8 mouse cellular contexts compared by ENCODE assay signal in genomic region chr13:52981441-52982281, GRCm38 (mm10). TPM values are rescaled to one million over a fixed set of nuclear protein-coding genes. Genes with fewer than 3 reads are reported as not detected.
DNase-seq lines count a peak whose midpoint lies in the region; ATAC-seq lines count a peak whose summit lies in the region.

No protein-coding gene starts in this region.

- peak overlapping the region; percentile 95 for H3K4me2 ChIP-seq in hindbrain, embryonic 16.5 days (ENCODE audit: low read length)

- H3K36me3 ChIP-seq in hindbrain, embryonic 16.5 days (ENCODE audit: control insufficient read depth, insufficient read depth, low read length), result no peaks in the 10 kb centered on the region

- WGBS in hindbrain, embryonic 16.5 days, result 1% methylated on average over 51 of the region's 51 CpGs

- ATAC-seq in cerebellum, adult (ENCODE audit: insufficient number of reproducible peaks, low FRiP score, low TSS enrichment), result no peak
- no peak; the same call in 1 of the 2 replicates for ATAC-seq in hindbrain, embryonic 16.5 days
- ATAC-seq in megakaryocyte progenitor cell, adult 5-6 weeks (replicated peaks; ENCODE audit: poor library complexity), result peak; percentile 4; the same call in 1 of the 2 replicates

- H3K27ac ChIP-seq in hindbrain, embryonic 16.5 days (ENCODE audit: low read depth, low read length), result peak overlapping the region; percentile 99

- peak; percentile 39 for DNase-seq in cerebellum, adult 11 months
- peak; percentile 70 for DNase-seq in cerebellum, adult 9-10 months
- DNase-seq in frontal cortex, postnatal 36 days (ENCODE audit: low spot score in 2 of 2), result peak; percentile 52 to 57
- DNase-seq in left cerebral cortex, postnatal 36 days (ENCODE audit: low spot score in 2 of 2), result peak; percentile 54 to 55
- DNase-seq in right cerebral cortex, postnatal 36 days (ENCODE audit: low spot score in 2 of 2), result peak; percentile 40 to 57

- peak overlapping the region; percentile 93 for H3K9ac ChIP-seq in hindbrain, embryonic 16.5 days (ENCODE audit: low read depth, low read length)

- peaks cover 15% of the 10 kb centered on the region for H3K4me1 ChIP-seq in hindbrain, embryonic 16.5 days (ENCODE audit: control insufficient read depth, insufficient read depth, low read depth, low read length)

- H3K4me3 ChIP-seq in hindbrain, embryonic 16.5 days (ENCODE audit: low read length), result peak overlapping the region; percentile 93

- H3K9me3 ChIP-seq in hindbrain, embryonic 16.5 days (ENCODE audit: control insufficient read depth, low read length), result no peaks in the 10 kb centered on the region

- H3K27me3 ChIP-seq in hindbrain, embryonic 16.5 days (replicated peaks; ENCODE audit: control insufficient read depth, insufficient read depth, low read length), result no peaks in the 10 kb centered on the region

- intact Hi-C loops in left cerebral cortex, postnatal 36 days (cut with DNase I), result loop anchor here (1.0 to 5.0 kb wide), 5 partner anchors 53 to 269 kb away; partner anchors contain the start of gene Auh

RNA-seq across cellular contexts. Expression of gene Nfil3, which starts 0.8 kb away (rescaled TPM):
- 44.8 and 46.0 TPM in 2 replicates for polyA plus RNA-seq in hindbrain, embryonic 16.5 days (2015; fragmentation: Nextera tagmentation; extraction: Ambion mirVana)
- 10 to 100 TPM; 13.3 to 15.5 TPM for total RNA-seq in left cerebral cortex, postnatal 36 days (2021)
- total RNA-seq in megakaryocyte progenitor cell, adult 5-6 weeks (2015), result 10.0 and 19.0 TPM in 2 replicates
- 10.8 and 16.7 TPM in 2 replicates for total RNA-seq in megakaryocyte progenitor cell, adult 5-6 weeks (2017)

RNA-seq across cellular contexts. Expression of gene Auh, which starts 52.2 kb away (rescaled TPM):
- polyA plus RNA-seq in hindbrain, embryonic 16.5 days (2015; fragmentation: Nextera tagmentation; extraction: Ambion mirVana), result 66.5 and 75.0 TPM in 2 replicates
- total RNA-seq in left cerebral cortex, postnatal 36 days (2021), result 100 to 1,000 TPM in 1 of 2 experiments, 10 to 100 TPM in 1; 94.7 to 102 TPM
- 34.3 and 35.9 TPM in 2 replicates for total RNA-seq in megakaryocyte progenitor cell, adult 5-6 weeks (2015)
- total RNA-seq in megakaryocyte progenitor cell, adult 5-6 weeks (2017), result 32.4 and 34.3 TPM in 2 replicates
